Mouse (Mus musculus): ENCODE measurements around the gene Klk11. TPM values are rescaled to one million over a fixed set of nuclear protein-coding genes. Genes with fewer than 3 reads are reported as not detected.

Klk11 gene
- total and polyA plus RNA-seq, 3 experiments, result not detected

DNA sequence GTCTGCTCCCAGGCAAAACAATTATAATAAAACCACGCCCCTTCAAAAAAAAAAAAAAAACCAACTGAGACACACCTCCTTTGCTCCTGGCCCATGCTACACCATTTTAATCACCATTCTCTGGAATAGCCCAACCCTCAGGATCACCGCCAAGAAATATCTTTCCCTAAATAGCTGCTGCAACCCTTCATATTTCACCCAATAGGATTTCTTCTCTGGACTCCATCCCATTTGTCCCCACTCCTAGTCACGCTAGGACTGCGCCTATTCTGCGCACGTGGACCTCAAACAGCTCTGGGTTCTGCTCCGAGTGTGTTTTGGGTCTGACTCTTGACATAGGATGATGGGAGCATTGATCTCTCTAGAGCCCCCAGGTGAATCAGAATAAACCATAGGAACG lies 22.0 kb downstream of the Klk11 start:
- no peak for DNase-seq (ENCODE audit: low read depth, low spot score)
- no peaks in the 10 kb centered on the region for H3K79me2 ChIP-seq (ENCODE audit: control insufficient read depth, insufficient read depth, low read length, poor library complexity)
- H3K4me1 ChIP-seq (ENCODE audit: control insufficient read depth in 1 of 2, insufficient read depth in 2 of 2, low read length in 2 of 2), result no peaks in the 10 kb centered on the region
- H3K36me3 ChIP-seq (ENCODE audit: control insufficient read depth in 1 of 2, insufficient read depth in 2 of 2, low read length in 2 of 2), result no peaks in the 10 kb centered on the region
- H3K27ac ChIP-seq (ENCODE audit: control insufficient read depth, low read depth, low read length), result no peak overlapping the region
- no peak overlapping the region for H3K9ac ChIP-seq (ENCODE audit: control insufficient read depth, low read depth, low read length, poor library complexity, severe bottlenecking)
- H3K9me3 ChIP-seq (replicated peaks; ENCODE audit: insufficient read depth, low read length), result no peaks in the 10 kb centered on the region
- no peaks in the 10 kb centered on the region for H3K27me3 ChIP-seq (ENCODE audit: control insufficient read depth in 1 of 2, insufficient read depth in 2 of 2, low read length in 2 of 2)
- no peak for TF ChIP-seq MAFK (IDR thresholded peaks at IDR 0.05; ENCODE audit: borderline replicate concordance, low read depth, low read length)
- TF ChIP-seq GATA1 (IDR thresholded peaks at IDR 0.05; ENCODE audit: low read depth, low read length), result no peak
- TF ChIP-seq KAT2A (conservative IDR thresholded peaks at IDR 0.05; ENCODE audit: low read depth, low read length), result no peak
- TF ChIP-seq CHD2 (IDR thresholded peaks at IDR 0.05; ENCODE audit: low read length), result no peak
- TF ChIP-seq TAL1 (IDR thresholded peaks at IDR 0.05; ENCODE audit: low read length), result no peak
- no peak for TF ChIP-seq BHLHE40 (IDR thresholded peaks at IDR 0.05; ENCODE audit: borderline replicate concordance, low read depth, low read length)
- no peak for TF ChIP-seq USF2 (IDR thresholded peaks at IDR 0.05; ENCODE audit: borderline replicate concordance in 1 of 2, insufficient read depth in 1 of 2, low read depth in 1 of 2, low read length in 2 of 2)
- TF ChIP-seq RAD21 (IDR thresholded peaks at IDR 0.05; ENCODE audit: low read depth, low read length), result no peak
- no peak for TF ChIP-seq UBTF (IDR thresholded peaks at IDR 0.05; ENCODE audit: borderline replicate concordance, insufficient read depth, low read depth, low read length)
- no peak for TF ChIP-seq TCF12 (IDR thresholded peaks at IDR 0.05; ENCODE audit: low read depth, low read length)
- no peak for TF ChIP-seq MEF2A (IDR thresholded peaks at IDR 0.05; ENCODE audit: extremely low read depth, insufficient replicate concordance, low read depth, low read length, poor library complexity, severe bottlenecking)
- no peak for TF ChIP-seq SIN3A (IDR thresholded peaks at IDR 0.05; ENCODE audit: low read length)
- no peak for TF ChIP-seq USF1 (IDR thresholded peaks at IDR 0.05; ENCODE audit: low read depth, low read length)
- no peak for TF ChIP-seq ZKSCAN1 (IDR thresholded peaks at IDR 0.05; ENCODE audit: low read depth, low read length)
- no peak for TF ChIP-seq EP300 (IDR thresholded peaks at IDR 0.05; ENCODE audit: low read depth in 1 of 2, low read length in 2 of 2)
- no peak for TF ChIP-seq MXI1 (IDR thresholded peaks at IDR 0.05; ENCODE audit: low read depth, low read length)
- no peak for TF ChIP-seq TBP (IDR thresholded peaks at IDR 0.05; ENCODE audit: low read depth, low read length)
- TF ChIP-seq ELF1 (IDR thresholded peaks at IDR 0.05; ENCODE audit: low read depth, low read length), result no peak
- no peak for TF ChIP-seq CHD1 (IDR thresholded peaks at IDR 0.05; ENCODE audit: low read depth, low read length)
- H3K4me3 ChIP-seq (ENCODE audit: control insufficient read depth in 1 of 2, insufficient read depth in 1 of 2, low read depth in 2 of 2, low read length in 2 of 2), result no peak overlapping the region

- DNase-seq (ENCODE audit: low read depth, low spot score), result no peak
- H3K4me3 ChIP-seq (ENCODE audit: control insufficient read depth in 1 of 2, insufficient read depth in 1 of 2, low read depth in 2 of 2, low read length in 2 of 2), result no peak within 1 kb of the TSS
- TF ChIP-seq ZMIZ1 (IDR thresholded peaks at IDR 0.05; ENCODE audit: low read depth, low read length) (no peak), USF1 (IDR thresholded peaks at IDR 0.05; ENCODE audit: low read depth, low read length) (no peak), POLR2A (IDR thresholded peaks at IDR 0.05; ENCODE audit: control insufficient read depth in 1 of 2, insufficient read depth in 1 of 2, low read depth in 1 of 2, low read length in 2 of 2, poor library complexity in 1 of 2) (no peak)
- H3K36me3 ChIP-seq (ENCODE audit: control insufficient read depth in 1 of 2, insufficient read depth in 2 of 2, low read length in 2 of 2), result no peaks in the 10 kb centered on the region
- no peaks in the 10 kb centered on the region for H3K9me3 ChIP-seq (replicated peaks; ENCODE audit: insufficient read depth, low read length)
- no peak within 1 kb of the TSS for H3K27ac ChIP-seq (ENCODE audit: control insufficient read depth, low read depth, low read length)
- H3K79me2 ChIP-seq (ENCODE audit: control insufficient read depth, insufficient read depth, low read length, poor library complexity), result no peaks in the 10 kb centered on the region
- H3K27me3 ChIP-seq (ENCODE audit: control insufficient read depth in 1 of 2, insufficient read depth in 2 of 2, low read length in 2 of 2), result no peaks in the 10 kb centered on the region
- no peak within 1 kb of the TSS for H3K9ac ChIP-seq (ENCODE audit: control insufficient read depth, low read depth, low read length, poor library complexity, severe bottlenecking)
- H3K4me1 ChIP-seq (ENCODE audit: control insufficient read depth in 1 of 2, insufficient read depth in 2 of 2, low read length in 2 of 2), result no peaks in the 10 kb centered on the region
Measured at GRCm38 (mm10) chr7:43797333-43797769, 22.9 kb downstream of the Klk11 start, which contains the start of gene Klk8. Gene Klk8, plus strand, starts transcription at chr7:43797577.
